Mouse (Mus musculus): ENCODE measurements at regions not wholly inside any gene's neighbourhood (a gene's known extent, or its start where the extent isn't known, plus 50 kb on each side); places are given as distances from the start of the nearest gene placed in this dataset.
A peak's percentile ranks its signal among the peaks of the same experiment; 100 is the strongest.

DNA sequence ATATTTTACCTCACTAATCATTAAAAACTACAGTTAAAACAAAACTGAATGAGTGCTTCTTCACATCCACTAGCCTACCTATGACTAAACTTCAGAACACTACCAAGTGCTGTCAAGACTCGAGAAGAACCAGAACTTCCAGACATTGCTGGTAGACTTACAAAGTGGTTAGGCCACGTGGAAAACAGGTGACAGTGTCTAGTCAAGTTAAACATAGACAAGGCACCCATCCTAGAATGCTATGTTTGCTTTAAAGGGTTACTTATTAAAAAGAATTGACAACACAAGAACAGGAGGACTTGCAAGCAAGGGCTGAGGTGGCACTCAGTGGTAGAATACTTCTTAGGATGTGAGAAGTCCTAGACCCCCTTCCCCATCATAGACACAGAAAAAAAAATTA lies 330.9 kb upstream of the Mmadhc start:
- DNase-seq (ENCODE audit: low spot score) = no peak

DNA sequence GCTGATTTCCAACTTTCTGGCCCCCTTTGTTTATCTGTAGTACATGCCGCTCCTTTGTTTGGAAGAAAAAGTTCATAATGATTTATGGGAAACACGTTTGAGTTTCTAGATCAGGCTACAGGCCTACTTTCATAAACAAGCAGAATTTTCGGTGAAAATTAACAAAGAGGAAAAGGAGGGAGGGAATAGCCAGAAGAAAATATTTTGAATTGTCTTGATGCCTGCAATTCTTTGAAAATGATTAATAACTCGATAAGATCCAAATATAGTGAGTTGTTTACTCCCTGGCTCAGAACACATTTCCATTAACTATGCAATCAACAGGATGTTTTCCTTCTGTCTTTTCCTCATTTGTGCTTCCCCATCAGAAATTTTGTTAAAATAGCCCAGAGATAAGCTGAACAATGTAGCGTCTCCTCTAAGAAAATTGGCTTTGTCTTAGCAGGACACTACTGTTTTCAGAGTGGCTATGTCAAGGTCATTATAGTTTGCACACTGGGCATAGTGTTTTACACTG lies 328.7 kb upstream of the Mmadhc start:
- DNase-seq (ENCODE audit: low spot score) = no peak

DNA sequence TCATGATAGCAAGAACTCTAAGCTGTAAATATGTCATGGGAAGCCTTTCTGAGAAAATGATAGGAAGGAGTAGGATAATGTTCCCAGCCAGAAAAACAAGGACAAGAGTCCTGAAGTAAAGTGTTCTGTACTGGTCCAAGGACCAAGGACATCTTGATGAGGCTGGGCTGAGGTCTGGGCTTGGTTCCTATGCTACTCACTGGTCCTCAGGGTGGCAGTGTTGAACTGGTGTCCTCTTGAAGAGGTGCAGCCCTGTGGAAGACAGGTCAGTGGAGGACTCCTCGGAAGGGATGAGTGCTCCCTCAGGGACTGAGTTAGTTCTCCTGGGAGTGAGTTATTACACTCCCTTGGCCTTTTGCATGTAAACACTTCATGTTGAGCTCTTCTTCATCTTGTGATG lies 312.5 kb upstream of the Mmadhc start:
- DNase-seq (ENCODE audit: low spot score) = peak; percentile 44

DNA sequence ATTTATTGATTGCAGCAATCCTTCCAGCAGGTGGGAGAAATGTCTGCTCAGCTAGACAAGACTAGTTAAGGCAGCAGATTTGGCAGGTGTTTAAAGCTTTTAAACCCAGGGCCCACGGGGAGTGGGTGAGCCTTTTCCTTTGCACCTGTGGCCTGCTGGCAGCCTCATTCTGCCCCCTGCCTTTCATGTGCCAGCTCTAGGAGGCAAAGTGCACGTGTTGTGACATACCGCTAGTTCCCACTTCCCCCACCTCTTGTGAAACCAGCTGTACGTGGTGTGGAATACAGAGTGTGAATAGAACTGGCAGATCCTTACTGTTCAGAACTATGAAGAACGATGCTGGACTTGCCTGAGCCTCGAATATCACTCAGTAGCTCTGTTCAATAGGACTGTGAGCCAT lies 292.6 kb upstream of the Mmadhc start:
- no peak for DNase-seq (ENCODE audit: low spot score)

DNA sequence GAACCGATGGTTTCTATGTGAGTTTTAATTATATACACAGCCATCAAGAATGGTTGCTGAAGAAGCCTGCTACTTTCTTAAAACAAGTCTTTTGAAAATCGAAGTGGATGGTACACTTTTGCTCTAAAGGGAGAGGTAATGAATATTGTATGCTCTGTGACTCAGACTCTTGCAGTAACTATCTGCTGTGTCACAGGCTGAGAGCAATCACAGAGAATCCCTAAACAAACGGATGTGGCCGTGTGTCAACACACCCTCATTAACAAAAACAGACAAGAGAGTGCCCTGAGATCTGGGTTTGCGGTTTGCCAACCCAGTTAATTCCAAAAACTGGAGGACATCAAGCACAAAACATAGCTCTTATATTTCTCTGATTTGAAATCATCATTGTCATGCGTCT lies 292.1 kb upstream of the Mmadhc start:
- no peak for DNase-seq (ENCODE audit: low spot score)

DNA sequence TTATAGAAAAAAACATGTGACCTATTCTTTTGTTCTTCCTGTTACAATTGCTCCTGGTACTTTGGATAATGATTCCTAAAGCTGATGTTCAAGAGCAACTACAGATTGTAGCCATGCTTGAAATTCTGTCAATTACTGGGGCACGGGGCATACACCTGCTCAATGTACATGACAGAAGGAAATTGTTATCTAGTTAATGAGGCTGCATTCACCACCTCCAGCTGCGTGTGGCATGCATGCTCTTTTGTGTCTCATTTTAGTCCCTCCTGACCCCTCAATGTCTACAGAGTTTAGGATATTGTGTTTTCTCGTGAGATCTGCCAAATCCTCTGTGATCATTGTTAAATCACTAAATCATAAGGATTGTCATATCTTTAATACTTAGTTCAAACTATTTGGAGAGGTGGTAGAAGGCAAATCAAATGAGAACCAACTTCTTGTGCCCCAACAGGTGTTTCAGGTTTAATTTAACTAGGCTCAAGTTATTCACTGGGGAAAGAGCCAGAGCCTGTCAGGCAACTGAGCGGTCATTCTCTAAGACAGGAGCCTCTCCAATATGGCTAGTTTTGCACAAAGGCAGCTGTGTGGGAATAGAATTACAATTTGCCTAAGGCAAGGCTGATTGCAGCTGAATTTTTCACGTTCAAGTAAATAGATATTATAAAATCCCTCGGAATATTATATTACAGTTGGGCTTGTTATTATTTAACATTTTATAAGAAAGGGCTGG lies 289.9 kb upstream of the Mmadhc start:
- no peak for DNase-seq (ENCODE audit: low spot score)

DNA sequence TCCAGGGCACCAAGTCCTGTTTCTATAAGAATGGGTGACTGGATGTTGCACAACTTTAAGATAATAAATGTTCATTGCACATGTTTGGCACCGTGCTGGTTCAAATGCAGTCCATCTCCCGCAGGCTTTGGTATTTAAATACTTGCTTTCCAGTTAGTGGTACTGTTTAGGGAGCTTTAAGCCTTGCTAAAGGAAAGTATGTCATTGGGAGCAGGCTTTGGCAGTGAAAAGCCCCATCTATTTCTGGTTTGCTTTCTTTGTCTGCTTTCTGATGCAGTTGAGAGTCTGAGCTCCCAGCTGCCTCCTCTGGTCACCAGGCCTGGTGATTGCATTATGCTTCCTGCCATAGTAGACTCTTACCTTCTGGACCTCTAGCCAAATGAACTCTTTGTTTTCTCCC lies 283.0 kb upstream of the Mmadhc start:
- DNase-seq (ENCODE audit: low spot score) = no peak

DNA sequence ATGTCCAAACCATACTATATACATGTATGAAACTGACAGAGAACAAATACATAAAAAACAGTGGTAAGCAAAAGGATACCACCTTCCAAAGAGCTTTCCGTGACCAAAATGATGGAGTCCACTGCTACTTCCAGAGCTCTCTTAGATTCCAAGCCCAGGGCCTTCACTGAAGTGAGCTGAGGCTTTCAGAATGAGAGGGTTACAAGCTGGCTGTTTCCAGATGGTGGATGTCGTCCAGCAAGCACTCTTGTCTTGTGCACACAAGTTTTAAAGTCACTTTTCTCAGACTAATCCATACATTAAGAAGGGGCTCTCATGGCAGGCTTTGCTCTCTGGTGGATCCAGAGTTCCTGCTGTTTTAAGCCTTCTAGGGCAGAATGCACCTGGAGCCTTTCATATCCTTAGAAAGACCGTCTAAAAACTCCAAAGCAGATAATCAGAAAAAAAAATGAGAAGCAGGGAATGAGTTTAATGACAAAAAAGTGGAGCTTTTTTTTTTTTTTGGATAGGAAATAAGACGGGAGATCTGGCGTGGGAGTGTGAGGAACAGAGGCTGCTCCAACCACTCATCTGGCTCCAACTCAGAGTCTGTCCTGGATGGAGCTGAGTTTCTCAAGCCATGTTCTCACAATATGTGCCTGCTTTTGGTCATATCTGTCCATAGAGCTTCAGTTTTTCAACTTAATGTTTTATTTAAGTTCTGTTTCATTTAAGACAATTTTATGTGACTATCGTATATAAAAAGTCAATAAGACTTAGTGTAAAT lies 281.9 kb upstream of the Mmadhc start:
- DNase-seq (ENCODE audit: low spot score) = no peak

DNA sequence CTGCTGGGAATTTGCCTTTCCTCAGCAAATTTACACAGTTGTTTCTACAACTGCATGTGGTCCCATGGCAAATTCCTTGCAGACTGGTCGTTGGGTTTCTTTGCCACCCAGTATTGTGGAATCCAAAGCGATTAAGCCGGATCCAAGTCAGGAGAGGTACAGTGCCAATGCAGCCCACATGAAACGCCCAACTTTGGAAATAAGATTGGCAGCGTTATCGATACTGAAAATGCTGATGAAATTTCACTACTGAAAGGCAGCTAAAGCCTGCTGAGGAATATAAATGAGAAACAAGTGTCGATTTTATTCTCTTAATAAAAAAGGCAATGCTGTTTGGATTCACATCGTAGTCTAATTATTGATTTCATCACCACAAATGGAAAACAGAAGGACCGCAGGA lies 281.1 kb upstream of the Mmadhc start:
- DNase-seq (ENCODE audit: low spot score) = no peak

DNA sequence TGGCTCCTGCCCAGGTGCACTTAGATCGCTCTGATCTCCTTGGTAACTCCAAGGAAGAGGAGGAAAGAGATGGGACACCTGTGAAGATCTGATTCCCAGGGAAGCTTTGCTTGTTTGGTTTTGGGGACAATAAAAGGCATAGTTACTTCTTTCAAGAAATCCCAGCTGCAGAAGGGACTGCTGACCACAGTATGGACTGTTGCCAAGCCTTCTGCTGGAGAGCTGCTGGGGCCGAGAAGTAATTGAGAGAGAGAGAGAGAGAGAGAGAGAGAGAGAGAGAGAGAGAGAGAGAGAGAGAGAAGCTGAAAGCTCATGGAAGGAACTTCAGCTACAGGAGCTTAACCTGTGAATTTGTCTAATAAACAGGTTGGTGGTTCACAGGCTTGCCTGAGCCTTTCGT lies 276.9 kb upstream of the Mmadhc start:
- DNase-seq (ENCODE audit: low spot score) = no peak

DNA sequence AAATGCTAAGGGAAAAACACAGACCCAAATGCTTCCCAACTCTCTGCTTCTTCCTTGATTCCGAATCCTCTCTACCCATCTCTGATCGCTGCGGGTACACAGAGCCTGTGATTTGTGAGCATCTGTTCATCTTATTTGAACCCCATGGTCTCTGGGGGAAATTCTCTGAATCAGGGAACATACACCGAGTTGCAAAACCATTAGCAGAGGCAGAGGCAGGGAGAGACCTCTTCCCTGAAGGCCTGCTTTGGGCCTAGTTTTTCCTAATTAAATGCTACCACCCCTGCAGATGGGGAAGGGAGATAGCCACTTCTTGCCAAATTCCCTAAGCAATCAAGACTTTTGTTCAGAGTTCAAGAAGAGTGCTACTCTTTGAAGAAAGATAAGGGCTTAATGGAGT lies 274.4 kb upstream of the Mmadhc start:
- no peak for DNase-seq (ENCODE audit: low spot score)

DNA sequence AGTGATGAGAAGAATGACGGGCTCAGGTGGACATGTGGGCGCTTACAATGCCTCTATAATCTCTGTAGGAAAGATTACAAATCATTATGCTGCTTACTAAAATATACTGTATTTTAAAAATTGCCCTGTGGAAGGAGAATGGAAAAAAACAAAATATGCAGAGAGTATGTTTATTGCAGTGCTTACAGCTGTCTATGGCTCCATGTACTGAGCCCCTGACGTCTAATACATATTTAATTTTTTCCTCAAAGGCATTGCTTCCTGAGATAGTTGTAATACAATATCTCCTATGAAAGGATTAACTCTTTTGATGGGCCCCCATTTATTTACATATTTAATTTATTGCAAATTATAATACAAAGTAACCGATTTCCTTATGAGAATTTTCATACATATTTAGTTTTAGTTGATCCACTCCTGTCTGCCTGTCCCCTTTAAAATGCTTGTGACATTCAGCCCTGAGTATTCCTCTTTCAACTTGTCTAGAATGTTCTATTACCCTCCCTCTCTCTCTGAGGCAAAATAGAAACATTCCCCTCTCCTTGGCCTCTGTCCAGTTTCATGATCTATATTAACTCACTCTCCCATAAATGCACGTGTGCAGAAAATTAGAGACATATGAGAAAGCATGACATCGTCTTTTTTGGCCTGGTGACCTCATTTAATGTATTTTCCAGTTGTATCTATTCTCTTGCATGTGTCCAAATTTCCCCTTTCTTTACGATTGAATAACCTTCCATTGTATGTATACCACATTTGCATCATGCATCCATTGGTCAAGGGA lies 273.1 kb upstream of the Mmadhc start:
- no peak for DNase-seq (ENCODE audit: low spot score)

DNA sequence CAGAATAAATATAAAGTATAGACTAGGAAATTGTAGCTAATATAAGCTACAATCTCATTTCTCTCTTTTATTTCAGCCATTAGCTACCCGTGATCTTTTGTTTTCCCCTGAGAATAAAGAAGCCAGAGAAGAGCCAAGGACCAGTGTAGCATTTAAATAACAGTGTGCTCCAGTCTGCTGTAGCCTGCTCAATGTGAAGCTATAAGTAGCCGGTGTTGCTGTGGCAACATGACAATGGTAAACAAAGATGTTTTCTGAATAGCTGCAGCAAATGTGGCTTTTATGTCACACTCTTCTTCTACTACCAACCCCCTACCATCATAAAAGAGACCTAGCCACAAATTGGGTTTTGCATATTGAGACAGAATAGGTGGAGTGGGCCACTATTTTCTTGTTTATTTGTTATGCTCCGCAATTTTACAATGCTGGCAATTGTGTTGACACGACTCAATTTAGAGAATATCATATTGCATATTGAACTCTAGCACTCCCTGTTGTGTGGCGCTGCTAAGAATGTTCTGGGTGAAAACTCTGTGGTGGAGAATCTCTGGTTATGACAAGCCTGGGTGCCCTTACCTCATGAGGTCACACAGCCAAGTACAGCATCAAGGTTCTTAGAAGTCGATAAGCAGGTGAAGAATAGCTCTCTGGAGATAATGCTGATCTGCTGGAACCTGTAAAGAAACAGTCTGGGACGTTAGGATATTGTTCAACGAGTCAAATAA lies 272.3 kb upstream of the Mmadhc start:
- no peak for DNase-seq (ENCODE audit: low spot score)

DNA sequence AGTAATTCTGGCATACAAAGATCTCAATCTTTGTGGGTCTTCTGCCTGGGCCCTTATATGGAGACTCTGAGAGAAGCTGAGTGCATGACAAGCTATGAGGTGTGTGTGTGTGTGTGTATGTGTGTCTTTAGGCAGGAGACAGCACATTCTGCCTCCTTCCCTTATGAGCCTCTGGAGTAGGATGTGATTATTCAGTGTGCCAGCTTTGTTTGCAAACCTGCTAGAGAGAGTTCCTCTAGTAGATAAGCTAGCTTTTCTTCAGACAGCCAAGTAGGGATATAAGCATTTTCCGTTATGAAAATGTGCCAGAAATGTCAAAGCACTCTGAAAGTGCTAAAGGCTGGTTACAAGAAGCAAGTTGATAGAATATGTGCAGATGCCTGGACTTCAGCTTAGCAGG lies 270.9 kb upstream of the Mmadhc start:
- DNase-seq (ENCODE audit: low spot score) = no peak

DNA sequence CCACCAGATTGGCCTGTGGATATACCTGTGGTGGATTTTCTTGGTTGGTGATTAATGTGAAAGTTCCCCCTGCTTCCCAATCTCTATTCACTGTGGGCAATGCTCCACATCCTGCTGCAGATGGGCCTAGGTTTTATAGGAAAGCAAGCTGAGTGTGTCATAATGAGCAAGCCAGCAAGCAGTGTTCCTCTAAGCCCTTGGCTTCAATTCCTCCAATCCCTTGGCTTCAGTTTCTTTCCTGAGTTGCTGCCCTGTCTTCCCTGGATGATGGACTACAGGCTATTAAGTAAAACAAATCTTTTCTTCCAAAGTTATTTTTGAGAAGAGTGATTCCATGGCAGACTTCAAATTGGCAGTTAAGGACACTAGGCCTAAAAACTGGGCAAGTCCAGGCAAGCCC lies 257.4 kb upstream of the Mmadhc start:
- no peak for DNase-seq (ENCODE audit: low spot score)

DNA sequence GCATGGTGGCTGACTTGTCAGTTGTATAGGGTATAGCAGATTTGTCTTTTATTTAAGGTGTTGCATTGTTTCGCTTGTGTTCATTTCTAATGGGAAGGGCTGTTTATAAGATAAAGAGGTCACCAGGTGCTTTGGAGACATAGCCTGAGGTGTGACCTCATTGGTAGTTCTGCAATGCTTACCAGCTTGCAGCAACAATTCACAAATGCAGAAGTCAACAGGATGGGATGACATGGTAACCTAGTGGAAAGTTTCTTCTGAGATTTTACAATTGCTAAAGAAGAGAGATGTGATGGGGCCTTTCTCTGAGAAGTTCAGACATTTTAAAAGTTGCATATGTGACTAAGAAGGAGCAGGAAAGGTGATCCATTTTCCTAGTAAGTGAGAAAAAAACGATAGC lies 255.8 kb upstream of the Mmadhc start:
- DNase-seq (ENCODE audit: low spot score) = no peak

DNA sequence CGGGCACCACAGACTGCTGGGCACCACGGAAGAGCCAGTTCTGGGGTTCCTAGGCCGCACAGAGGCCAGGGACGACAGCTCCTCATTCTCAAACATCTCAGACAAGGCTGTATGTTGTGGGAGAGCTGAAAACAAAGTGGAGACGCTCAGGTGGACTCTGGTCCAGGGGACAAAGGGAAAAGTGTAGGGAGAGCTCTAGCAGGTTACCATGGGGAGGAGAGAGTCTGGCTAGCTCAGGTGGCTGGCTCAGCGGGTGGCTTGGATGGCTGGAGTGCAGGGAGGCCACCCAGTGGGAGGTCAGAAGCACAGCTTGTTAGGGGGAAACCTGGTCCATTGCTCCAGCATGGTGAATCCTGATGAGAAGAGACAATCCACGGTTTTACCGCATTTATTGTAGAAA lies 253.3 kb upstream of the Mmadhc start:
- DNase-seq (ENCODE audit: low spot score) = no peak

DNA sequence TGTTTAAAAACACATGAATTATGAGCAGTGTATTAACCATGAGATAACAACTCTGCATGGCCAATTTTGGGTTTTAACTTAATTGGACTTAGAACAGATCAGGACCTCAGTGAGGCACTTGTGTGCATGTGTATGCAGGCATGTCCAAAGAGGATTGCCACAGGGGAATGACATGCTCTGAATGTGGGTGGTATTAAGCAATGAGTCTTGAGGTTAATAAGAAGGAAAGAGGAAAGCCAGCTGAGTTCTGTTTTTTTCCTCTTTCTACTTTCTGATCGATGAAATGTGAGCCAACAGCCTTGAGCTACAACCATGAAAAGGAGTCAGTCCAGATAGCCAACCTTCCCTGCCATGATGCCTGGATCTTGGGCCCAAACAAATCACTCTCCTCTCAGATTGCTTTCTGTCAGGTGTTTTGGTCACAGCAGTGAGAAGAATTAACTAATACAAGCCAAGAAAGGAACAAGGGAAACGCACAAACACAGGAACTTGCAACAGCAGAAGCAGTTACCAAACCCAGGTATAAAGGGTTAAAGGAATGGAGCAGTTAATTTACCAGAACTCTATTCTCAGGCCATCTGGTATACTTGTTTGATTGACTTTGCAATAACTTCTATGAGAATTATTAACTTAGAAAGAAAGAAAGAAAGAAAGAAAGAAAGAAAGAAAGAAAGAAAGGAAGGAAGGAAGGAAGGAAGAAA lies 243.3 kb upstream of the Mmadhc start:
- DNase-seq (ENCODE audit: low spot score) = no peak

DNA sequence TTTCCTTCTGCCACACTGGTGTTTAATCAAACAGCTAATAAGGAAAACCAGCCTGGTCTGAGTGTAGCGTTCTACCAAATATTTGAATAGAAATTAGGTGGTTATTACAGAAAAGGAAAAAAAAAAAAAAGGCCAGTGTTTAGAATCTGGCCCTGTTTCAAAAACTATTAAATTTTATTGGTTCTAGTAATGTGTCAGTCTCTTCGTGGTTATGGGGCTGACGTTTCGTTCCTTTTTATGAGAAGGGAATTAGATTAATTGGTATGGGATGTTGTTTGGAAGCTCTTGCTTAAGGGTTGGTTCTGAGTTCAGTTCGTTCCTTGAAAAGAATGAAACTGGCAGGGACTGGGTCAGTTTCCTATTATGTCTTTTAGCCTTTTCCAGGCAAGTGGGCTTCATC lies 241.5 kb upstream of the Mmadhc start:
- no peak for DNase-seq (ENCODE audit: low spot score)

DNA sequence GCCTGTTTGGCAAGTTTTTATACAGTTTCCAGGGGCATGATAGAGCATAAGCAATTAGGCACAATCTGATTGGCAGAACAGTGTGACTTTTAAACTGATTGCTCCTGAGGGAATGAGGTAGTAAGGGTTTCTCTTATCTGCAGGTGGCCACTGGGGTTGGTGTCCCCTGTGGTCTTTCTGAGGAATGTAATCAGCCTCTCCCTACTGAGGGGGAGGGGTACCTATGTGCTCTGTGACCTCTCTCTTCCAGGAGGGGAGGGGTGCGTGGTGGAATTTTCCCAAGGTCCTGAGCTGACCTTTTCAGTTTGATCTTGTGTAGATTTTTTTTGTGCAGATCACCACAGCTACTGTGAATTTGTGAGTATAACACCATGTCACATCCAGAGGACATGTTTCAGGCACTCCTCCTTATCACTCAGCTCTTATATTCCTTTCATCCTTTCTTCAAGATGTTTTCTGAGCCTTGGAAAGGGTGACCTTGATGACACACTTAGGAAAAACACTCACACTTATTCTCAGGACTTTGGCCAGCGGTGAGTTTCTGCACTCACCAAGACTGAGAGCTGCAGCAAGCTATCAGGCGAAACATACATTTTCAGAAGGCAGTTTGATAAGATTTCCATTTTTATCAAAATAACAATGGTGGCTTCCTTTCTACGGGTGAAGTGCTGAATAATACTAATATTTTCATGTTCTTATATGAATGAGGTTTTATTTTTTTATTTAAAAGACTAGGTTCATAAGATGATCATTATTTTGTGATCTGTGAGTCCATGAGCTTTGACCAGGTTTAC lies 238.7 kb upstream of the Mmadhc start:
- no peak for DNase-seq (ENCODE audit: low spot score)

DNA sequence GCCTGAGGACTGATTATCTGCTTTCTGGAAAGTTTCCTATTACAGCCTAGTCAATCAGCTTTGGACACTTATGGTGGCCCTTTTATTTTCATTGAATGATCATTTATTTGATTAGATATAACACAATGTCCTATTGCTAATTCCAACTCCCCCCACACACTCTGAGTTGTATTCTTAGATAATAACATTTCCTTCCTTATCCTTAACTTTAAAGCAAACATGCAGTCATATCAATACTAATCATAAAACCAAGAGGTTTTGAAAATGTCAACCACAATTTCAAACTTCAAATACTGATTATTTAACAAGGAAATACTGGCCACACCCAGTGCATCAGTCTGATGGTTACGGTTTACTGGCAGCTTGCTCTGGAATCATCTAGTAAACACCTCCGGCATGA lies 237.1 kb upstream of the Mmadhc start:
- no peak for DNase-seq (ENCODE audit: low spot score)
